Mouse (Mus musculus) cerebellum, adult 11 months (tissue): ENCODE results near the gene Kat2a.
"Not testable (repeated sequence)": the region's sequence is repeated elsewhere in the genome, so short reads cannot be mapped to it uniquely, and the experiment has no call there.

ENCODE experiments used
- DNase-seq: peaks from one replicate; pipeline ENCODE4 v3.0.0; 2022

Kat2a gene

GRCm38 (mm10) chr11:100655589-100655988 lies 56.7 kb downstream of the Kat2a start:
- not testable (repeated sequence) for DNase-seq
